Mouse (Mus musculus) splenic B cell, adult 2 months (primary cell): ENCODE results near the gene Serpina1b.
"Not testable (repeated sequence)": the region's sequence is repeated elsewhere in the genome, so short reads cannot be mapped to it uniquely, and the experiment has no call there.

Experiments used
- DNase-seq: peaks from one replicate; pipeline ENCODE4 v3.0.0-alpha.2; 2011; ENCODE audit warnings: low read depth, low spot score
- H3K27me3 ChIP-seq: 2 replicates; pipeline ENCODE4 v1.6.1; 2012; ENCODE audit warnings: mild to moderate bottlenecking, low read length, moderate library complexity, mixed read lengths; ENCODE audit not compliant: control insufficient read depth, poor library complexity, insufficient read depth, severe bottlenecking
- H3K36me3 ChIP-seq: 2 replicates; pipeline ENCODE4 v1.6.1; 2012; ENCODE audit warnings: mild to moderate bottlenecking, low read length, moderate library complexity, mixed read lengths; ENCODE audit not compliant: control insufficient read depth, poor library complexity, insufficient read depth, severe bottlenecking

Serpina1b gene

DNA sequence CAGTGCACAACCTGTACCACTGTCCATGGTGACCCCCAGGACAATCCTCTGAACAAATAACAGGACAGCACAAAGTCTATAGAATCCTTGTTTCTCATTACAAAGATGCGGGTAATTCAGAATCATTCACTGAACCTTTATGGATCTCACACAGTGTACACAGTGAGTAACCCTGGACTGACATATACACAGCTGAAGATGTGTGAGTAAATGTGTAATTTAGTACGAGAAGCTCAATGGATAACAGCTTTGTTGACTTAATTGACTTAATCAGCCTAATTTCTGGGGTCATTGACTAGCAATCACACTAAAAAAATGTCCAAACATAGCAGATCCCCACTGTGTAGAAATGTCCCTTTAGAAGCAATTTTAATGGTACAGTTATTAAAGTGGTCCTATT lies 149.0 kb downstream of the Serpina1b start:
- no peak for DNase-seq
- Histone ChIP-seq H3K27me3 (no peaks in the 10 kb centered on the region), H3K36me3 (no peaks in the 10 kb centered on the region)

DNA sequence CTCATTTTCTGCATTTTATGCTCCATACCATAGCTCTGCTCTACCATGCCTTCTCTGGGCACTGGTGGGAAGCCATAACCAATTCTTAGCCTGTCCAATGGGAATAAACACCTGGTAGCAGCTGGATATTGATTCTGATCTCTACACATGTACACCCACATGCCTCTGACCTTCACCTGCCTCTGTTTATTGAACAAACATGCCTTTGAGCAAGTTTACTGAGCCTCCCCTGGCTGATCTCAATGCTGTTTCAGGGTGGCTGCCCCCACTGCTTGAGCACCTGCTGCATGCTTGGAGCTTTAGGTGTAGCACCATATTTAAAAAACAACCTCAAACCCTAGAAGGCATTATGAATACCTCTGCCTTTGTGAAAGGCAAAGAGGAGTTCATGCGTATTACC lies 150.3 kb downstream of the Serpina1b start:
- H3K36me3 ChIP-seq, DNase-seq, H3K27me3 ChIP-seq: not testable (repeated sequence)
